Comparison of ENCODE assay signal across 8 mouse cellular contexts in genomic region chr4:109981871-109982680, GRCm38 (mm10). TPM values are rescaled to one million over a fixed set of nuclear protein-coding genes. Genes with fewer than 3 reads are reported as not detected.
A peak's percentile ranks its signal among the peaks of the same experiment; 100 is the strongest.
DNase-seq lines count a peak whose midpoint lies in the region; ATAC-seq lines count a peak whose summit lies in the region.

No protein-coding gene starts in this region.

- no peak overlapping the region for H3K27ac ChIP-seq in heart, embryonic 11.5 days (ENCODE audit: low read depth, low read length)
- no peak overlapping the region for H3K27ac ChIP-seq in brown adipose tissue, adult 24 weeks (replicated peaks; ENCODE audit: low read depth, low read length)
- peak overlapping the region; percentile 29; the same call in 1 of the 2 replicates for H3K27ac ChIP-seq in hindbrain, embryonic 10.5 days
- H3K27ac ChIP-seq in midbrain, embryonic 11.5 days (ENCODE audit: low read depth, low read length) = peak overlapping the region; percentile 44

- H3K4me1 ChIP-seq in heart, embryonic 11.5 days (ENCODE audit: control insufficient read depth, insufficient read depth, low read length) = peaks cover 32% of the 10 kb centered on the region
- H3K4me1 ChIP-seq in brown adipose tissue, adult 24 weeks (ENCODE audit: control insufficient read depth, insufficient read depth, insufficient read length, low read length) = peaks cover 13% of the 10 kb centered on the region; the same call in 1 of the 2 replicates
- peaks cover 46% of the 10 kb centered on the region for H3K4me1 ChIP-seq in hindbrain, embryonic 10.5 days (replicated peaks)
- H3K4me1 ChIP-seq in midbrain, embryonic 11.5 days (ENCODE audit: control insufficient read depth, insufficient read depth, low read length) = peaks cover 32% of the 10 kb centered on the region

- no peak overlapping the region for H3K9ac ChIP-seq in heart, embryonic 11.5 days (ENCODE audit: low read depth, low read length)
- peak overlapping the region; percentile 59 for H3K9ac ChIP-seq in midbrain, embryonic 11.5 days (ENCODE audit: low read length)

- no peak for DNase-seq in heart, adult 9 months (ENCODE audit: low spot score in 2 of 2)
- peak; percentile 63 for DNase-seq in hindbrain, embryonic 10.5 days (ENCODE audit: low spot score)
- DNase-seq in midbrain, embryonic 11.5 days (ENCODE audit: low spot score, missing footprints) = peak; percentile 94
- no peak for DNase-seq in cerebellum, postnatal 25 days
- no peak for DNase-seq in frontal cortex, postnatal 25 days (ENCODE audit: low spot score in 2 of 2)

- under 1% methylated on average over 79 of the region's 99 CpGs for WGBS in heart, embryonic 11.5 days (ENCODE audit: insufficient replicate concordance)
- under 1% methylated on average over 99 of the region's 99 CpGs for WGBS in hindbrain, embryonic 10.5 days
- under 1% methylated on average over 75 of the region's 99 CpGs for WGBS in midbrain, embryonic 11.5 days

- peak; percentile 11; the same call in 1 of the 2 replicates for ATAC-seq in heart, embryonic 11.5 days (replicated peaks; ENCODE audit: insufficient number of reproducible peaks, low FRiP score, low TSS enrichment)
- ATAC-seq in midbrain, embryonic 11.5 days (ENCODE audit: low FRiP score) = no peak
- ATAC-seq in erythroblast, adult 5-6 weeks (replicated peaks; ENCODE audit: low FRiP score, poor library complexity, severe bottlenecking) = no peak

- H3K36me3 ChIP-seq in heart, embryonic 11.5 days (ENCODE audit: control insufficient read depth, insufficient read depth, low read length) = no peaks in the 10 kb centered on the region
- no peaks in the 10 kb centered on the region for H3K36me3 ChIP-seq in hindbrain, embryonic 10.5 days
- H3K36me3 ChIP-seq in midbrain, embryonic 11.5 days (ENCODE audit: control insufficient read depth, insufficient read depth, low read length) = no peaks in the 10 kb centered on the region

- H3K4me3 ChIP-seq in heart, embryonic 11.5 days (ENCODE audit: low read depth, low read length) = peak overlapping the region; percentile 51
- peak overlapping the region; percentile 34 for H3K4me3 ChIP-seq in brown adipose tissue, adult 24 weeks (ENCODE audit: insufficient read depth, low read depth, low read length)
- peak overlapping the region; percentile 46 for H3K4me3 ChIP-seq in hindbrain, embryonic 10.5 days
- H3K4me3 ChIP-seq in midbrain, embryonic 11.5 days (ENCODE audit: low read depth, low read length) = peak overlapping the region; percentile 52

- no peaks in the 10 kb centered on the region for H3K9me3 ChIP-seq in heart, embryonic 11.5 days (replicated peaks; ENCODE audit: control insufficient read depth, low read length)
- no peaks in the 10 kb centered on the region for H3K9me3 ChIP-seq in hindbrain, embryonic 10.5 days
- H3K9me3 ChIP-seq in midbrain, embryonic 11.5 days (ENCODE audit: control insufficient read depth, low read length) = no peaks in the 10 kb centered on the region

- peaks cover 97% of the 10 kb centered on the region for H3K27me3 ChIP-seq in heart, embryonic 11.5 days (ENCODE audit: control insufficient read depth, insufficient read depth, low read length)
- H3K27me3 ChIP-seq in hindbrain, embryonic 10.5 days (ENCODE audit: insufficient read depth, poor library complexity, severe bottlenecking) = peaks cover 100% of the 10 kb centered on the region
- H3K27me3 ChIP-seq in midbrain, embryonic 11.5 days (ENCODE audit: control insufficient read depth, insufficient read depth, low read length) = peaks cover 98% of the 10 kb centered on the region

- peak overlapping the region; percentile 78 for H3K4me2 ChIP-seq in heart, embryonic 11.5 days
- H3K4me2 ChIP-seq in midbrain, embryonic 11.5 days = peak overlapping the region; percentile 44

RNA-seq across cellular contexts. Expression of gene Dmrta2, which starts 4.2 kb away (rescaled TPM):
- polyA plus RNA-seq in heart, embryonic 11.5 days (2014; fragmentation: Nextera tagmentation; extraction: Ambion mirVana) = 0.06 TPM in 1 of 2 replicates, not detected in the other
- polyA plus RNA-seq in brown adipose tissue, adult 24 weeks (2012; ENCODE audit: insufficient read depth, insufficient read length, missing spikeins) = not detected in 2 replicates
- polyA plus RNA-seq in hindbrain, embryonic 10.5 days (2016; fragmentation: Nextera tagmentation; extraction: Ambion mirVana) = 0.30 and 0.41 TPM in 2 replicates
- polyA plus RNA-seq in midbrain, embryonic 11.5 days (2014; fragmentation: Nextera tagmentation; extraction: Ambion mirVana) = 2.9 and 4.4 TPM in 2 replicates
- total RNA-seq in erythroblast, adult 5-6 weeks (2015; ENCODE audit: low replicate concordance) = not detected in 2 replicates
- 0.51 TPM in 1 of 2 replicates, not detected in the other for total RNA-seq in erythroblast, adult 5-6 weeks (2017; ENCODE audit: low replicate concordance)

Comparison
In these comparisons a context has a peak if more than half of its experiments do, and no peak if none do; other contexts are left out.
1. H3K27ac ChIP-seq: peak in hindbrain, embryonic 10.5 days (single experiment) and midbrain, embryonic 11.5 days (single experiment); none in heart, embryonic 11.5 days (single experiment) and brown adipose tissue, adult 24 weeks (single experiment).
2. DNase-seq: peak in hindbrain, embryonic 10.5 days (single experiment) and midbrain, embryonic 11.5 days (single experiment); none in heart, adult 9 months (0 of 2), cerebellum, postnatal 25 days (0 of 2) and frontal cortex, postnatal 25 days (0 of 2).
3. Peak in every context shown above with its lines, with median percentiles within 50 percentile points of each other: H3K4me3 ChIP-seq.